Mouse (Mus musculus) MEL (cell line): ENCODE data around the gene Edem2. TPM values are rescaled to one million over a fixed set of nuclear protein-coding genes. Genes with fewer than 3 reads are reported as not detected.

ENCODE experiments used
- CHD1 ChIP-seq: IDR thresholded peaks from 2 replicates; pipeline ENCODE4 v1.6.1; 2012; ENCODE audit warnings: low read depth, mild to moderate bottlenecking, inconsistent platforms, low read length, improper control_type of control experiment
- CHD2 ChIP-seq: IDR thresholded peaks from 2 replicates; pipeline ENCODE4 v1.6.1; 2011; ENCODE audit warnings: low read length, improper control_type of control experiment
- E2F4 ChIP-seq: IDR thresholded peaks from 2 replicates; pipeline ENCODE4 v1.6.1; 2011; ENCODE audit warnings: low read depth, low read length, improper control_type of control experiment, borderline replicate concordance
- ELF1 ChIP-seq: IDR thresholded peaks from 2 replicates; pipeline ENCODE4 v1.6.1; 2014; ENCODE audit warnings: low read depth, mild to moderate bottlenecking, inconsistent platforms, low read length, improper control_type of control experiment, moderate library complexity
- GABPA ChIP-seq: IDR thresholded peaks from 2 replicates; pipeline ENCODE4 v1.6.1; 2012; ENCODE audit warnings: low read depth, mild to moderate bottlenecking, inconsistent platforms, low read length, improper control_type of control experiment, moderate library complexity
- GATA1 ChIP-seq: IDR thresholded peaks from 2 replicates; pipeline ENCODE4 v1.6.1; 2011; ENCODE audit warnings: low read depth, low read length, improper control_type of control experiment
- HCFC1 ChIP-seq: IDR thresholded peaks from 2 replicates; pipeline ENCODE4 v1.6.1; 2012; ENCODE audit warnings: low read depth, mild to moderate bottlenecking, inconsistent platforms, low read length, improper control_type of control experiment, moderate library complexity
- JUND ChIP-seq: IDR thresholded peaks from 2 replicates; pipeline ENCODE4 v1.6.1; 2011; ENCODE audit warnings: low read depth, mild to moderate bottlenecking, improper control_type of control experiment, low read length
- MAFK ChIP-seq: IDR thresholded peaks from 2 replicates; pipeline ENCODE4 v1.6.1; 2011; ENCODE audit warnings: low read depth, mild to moderate bottlenecking, low read length, improper control_type of control experiment, borderline replicate concordance
- MAX ChIP-seq: IDR thresholded peaks from 2 replicates; pipeline ENCODE4 v1.6.1; 2011; ENCODE audit warnings: low read length, improper control_type of control experiment
- MAZ ChIP-seq: IDR thresholded peaks from 2 replicates; pipeline ENCODE4 v1.6.1; 2012; ENCODE audit warnings: low read depth, mild to moderate bottlenecking, inconsistent platforms, low read length, improper control_type of control experiment
- MEF2A ChIP-seq: IDR thresholded peaks from 2 replicates; pipeline ENCODE4 v1.6.1; 2014; ENCODE audit warnings: low read depth, mild to moderate bottlenecking, inconsistent platforms, low read length, improper control_type of control experiment; ENCODE audit not compliant: poor library complexity, insufficient replicate concordance, severe bottlenecking; ENCODE audit errors: extremely low read depth
- MXI1 ChIP-seq: IDR thresholded peaks from 2 replicates; pipeline ENCODE4 v1.6.1; 2011; ENCODE audit warnings: mild to moderate bottlenecking, low read depth, low read length, improper control_type of control experiment
- MYB ChIP-seq: IDR thresholded peaks from 2 replicates; pipeline ENCODE4 v1.6.1; 2011; ENCODE audit warnings: mild to moderate bottlenecking, low read depth, low read length, improper control_type of control experiment
- MYC ChIP-seq: IDR thresholded peaks from 2 replicates; pipeline ENCODE4 v1.6.1; 2011; ENCODE audit warnings: low read depth, mild to moderate bottlenecking, low read length, improper control_type of control experiment, moderate library complexity
- NELFE ChIP-seq: IDR thresholded peaks from 2 replicates; pipeline ENCODE4 v1.6.1; 2011; ENCODE audit warnings: low read depth, low read length, improper control_type of control experiment
- RAD21 ChIP-seq: IDR thresholded peaks from 2 replicates; pipeline ENCODE4 v1.6.1; 2011; ENCODE audit warnings: mild to moderate bottlenecking, low read depth, low read length, improper control_type of control experiment
- RCOR1 ChIP-seq: IDR thresholded peaks from 2 replicates; pipeline ENCODE4 v1.6.1; 2012; ENCODE audit warnings: low read depth, mild to moderate bottlenecking, inconsistent platforms, low read length, improper control_type of control experiment
- SIN3A ChIP-seq: IDR thresholded peaks from 2 replicates; pipeline ENCODE4 v1.6.1; 2012; ENCODE audit warnings: low read length, improper control_type of control experiment, inconsistent platforms
- SMC3 ChIP-seq: IDR thresholded peaks from 2 replicates; pipeline ENCODE4 v1.6.1; 2011; ENCODE audit warnings: low read depth, low read length, improper control_type of control experiment
- TBP ChIP-seq: IDR thresholded peaks from 2 replicates; pipeline ENCODE4 v1.8.0; 2011; ENCODE audit warnings: low read depth, low read length, improper control_type of control experiment
- TCF12 ChIP-seq: IDR thresholded peaks from 2 replicates; pipeline ENCODE4 v1.6.1; 2014; ENCODE audit warnings: low read depth, mild to moderate bottlenecking, inconsistent platforms, low read length, improper control_type of control experiment, moderate library complexity
- USF2 ChIP-seq, 2 experiments: IDR thresholded peaks; 2 replicates each; pipeline ENCODE4 v1.6.1; 2011 to 2012; ENCODE audit warnings: improper control_type of control experiment in 2 of 2, low read length in 2 of 2, borderline replicate concordance in 1 of 2, inconsistent platforms in 1 of 2, low read depth in 1 of 2, mild to moderate bottlenecking in 1 of 2; ENCODE audit not compliant: insufficient read depth in 1 of 2
- ZKSCAN1 ChIP-seq: IDR thresholded peaks from 2 replicates; pipeline ENCODE4 v1.6.1; 2012; ENCODE audit warnings: low read depth, mild to moderate bottlenecking, inconsistent platforms, low read length, improper control_type of control experiment, moderate library complexity
- ZMIZ1 ChIP-seq: IDR thresholded peaks from 2 replicates; pipeline ENCODE4 v1.6.1; 2012; ENCODE audit warnings: low read depth, mild to moderate bottlenecking, inconsistent platforms, low read length, improper control_type of control experiment, moderate library complexity
- ZNF384 ChIP-seq: IDR thresholded peaks from 2 replicates; pipeline ENCODE4 v1.6.1; 2012; ENCODE audit warnings: low read depth, mild to moderate bottlenecking, inconsistent platforms, low read length, improper control_type of control experiment
- polyA plus RNA-seq, 2 experiments: library from polyadenylated mRNA; stranded (reverse) in 1 of 2; unstranded in 1 of 2; fragments of >175 nt in 1 of 2; fragments of >200 nt in 1 of 2; gene quantifications; 2 replicates each; pipeline versions ENCODE4 v1.2.1 to v1.2.4; 2012; ENCODE audit warnings: low replicate concordance in 2 of 2, low read depth in 1 of 2; ENCODE audit not compliant: insufficient read length in 2 of 2, insufficient read depth in 1 of 2, missing spikeins in 1 of 2
- total RNA-seq: library from RNA; depleted of rRNA; stranded (reverse); fragments of 300-350 nt; gene quantifications from 2 replicates; pipeline ENCODE4 v1.2.3, GENCODE M21; 2012

Edem2 gene
- total and polyA plus RNA-seq, 3 experiments, result 40.7 to 43.8 TPM; not detected in 1

DNA sequence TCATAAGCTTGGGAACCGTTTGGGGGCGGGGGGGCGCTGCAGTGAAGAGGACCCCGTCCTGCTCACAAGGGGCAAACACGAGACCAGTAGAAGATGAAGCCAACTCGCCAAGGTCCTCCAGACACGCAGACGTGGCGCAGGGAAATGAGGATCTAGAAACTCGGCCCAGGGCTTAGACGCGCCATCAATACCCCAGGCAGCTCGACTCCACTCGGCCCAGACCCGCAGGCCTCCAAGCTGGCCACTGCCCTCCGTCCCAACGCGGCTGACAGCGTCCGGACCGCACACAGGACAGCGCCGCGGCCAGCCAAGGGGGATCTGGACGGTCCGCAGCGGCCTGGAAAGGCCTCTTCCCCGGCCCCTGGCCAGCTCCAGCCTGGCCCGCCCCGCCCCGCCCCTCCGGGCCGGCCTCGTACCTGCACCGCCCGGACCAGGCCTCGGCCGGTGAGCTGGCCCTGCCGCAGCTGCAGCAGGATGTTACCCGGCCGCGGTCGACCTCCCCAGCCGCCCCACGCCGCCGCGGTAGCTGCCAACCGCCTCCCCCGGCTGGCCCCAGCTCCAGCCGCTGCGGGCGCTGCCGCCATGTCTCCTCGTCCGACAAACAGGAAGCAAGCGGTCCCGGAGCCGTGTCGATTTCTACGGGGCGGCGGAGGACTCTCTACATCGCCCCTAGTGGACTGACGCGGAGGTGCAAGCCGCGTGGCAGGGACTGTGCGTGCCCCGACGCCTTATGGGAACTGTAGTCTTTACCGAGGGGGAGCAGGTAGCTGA lies 37.4 kb downstream of the Edem2 start, which contains the start of gene Trpc4ap (continued):
- TF ChIP-seq ZKSCAN1 (no peak), E2F4 (no peak), RCOR1 (no peak), TCF12 (peak; percentile 66), RAD21 (no peak), GABPA (peak; percentile 55; the same call in 1 of the 2 replicates), ZMIZ1 (peak; percentile 87), MAZ (no peak; the same call in 1 of the 2 replicates), USF2 (IDR thresholded peaks at IDR 0.05; ENCODE audit: borderline replicate concordance in 1 of 2, insufficient read depth in 1 of 2, low read depth in 1 of 2, low read length in 2 of 2) (no peak), SIN3A (peak; percentile 91), ELF1 (peak; percentile 92), MAX (peak; percentile 90), MXI1 (peak; percentile 88), MAFK (no peak), NELFE (peak; percentile 88), TBP (0 out of 2 replicates have a peak, but pooled peaks have one; percentile 51), CHD1 (no peak), CHD2 (no peak), MEF2A (no peak), HCFC1 (peak; percentile 98), SMC3 (no peak), MYC (peak; percentile 95), MYB (no peak), ZNF384 (no peak), GATA1 (no peak), JUND (no peak)
